In the genomic region with DNA sequence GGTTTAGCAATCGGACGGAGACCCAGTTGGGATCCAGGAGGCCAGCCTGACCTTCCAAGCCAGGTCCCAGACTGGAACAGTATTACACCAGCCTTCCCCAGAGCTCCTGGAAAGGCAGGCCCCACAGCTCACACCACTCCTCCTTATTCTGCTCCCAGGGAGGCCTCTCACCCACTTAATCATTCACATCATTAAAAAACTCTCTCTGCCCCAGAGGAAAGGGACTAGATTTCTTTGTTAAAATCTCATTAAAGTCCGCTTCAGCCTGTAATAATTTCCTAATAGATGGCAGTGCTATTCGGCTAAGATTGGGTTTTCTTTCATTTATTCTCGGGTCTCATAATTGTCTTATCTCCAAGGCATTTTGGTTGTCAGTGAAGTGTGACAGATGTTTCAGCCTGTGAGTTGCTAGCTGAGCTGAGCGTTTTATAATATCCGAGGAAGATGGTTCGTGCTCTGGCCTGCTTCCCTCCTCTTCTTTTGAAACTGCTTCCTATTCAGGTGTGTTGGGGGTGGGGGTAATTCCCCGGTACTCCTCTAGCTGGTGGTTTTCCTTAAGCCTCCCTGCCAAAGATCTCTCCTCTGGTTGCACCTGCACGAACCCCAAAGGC, we compare ENCODE assay signal across 10 mouse cellular contexts. TPM values are rescaled to one million over a fixed set of nuclear protein-coding genes. Genes with fewer than 3 reads are reported as not detected.
DNase-seq lines count a peak whose midpoint lies in the region; ATAC-seq and TF ChIP-seq lines count a peak whose summit lies in the region.
"Had no signal": no experiment of that assay in that cellular context is flagged by ENCODE, and none has a peak within 500 bp of the region (broad histone marks: within the 10 kb centered on the region; RNA-seq: fewer than 3 reads in every experiment).

No protein-coding gene starts in this region.

- TF ChIP-seq POLR2A in lung, adult 2 months (IDR thresholded peaks at IDR 0.05; ENCODE audit: borderline replicate concordance, extremely low read depth, low read depth, low read length) = no peak

- H3K27me3 ChIP-seq in lung, embryonic 15.5 days = peaks cover 35% of the 10 kb centered on the region
- H3K27me3 ChIP-seq in embryonic facial prominence, embryonic 14.5 days (replicated peaks; ENCODE audit: control insufficient read depth, insufficient read depth, low read length) = no peaks in the 10 kb centered on the region
- H3K27me3 ChIP-seq in midbrain, embryonic 14.5 days (ENCODE audit: control insufficient read depth, insufficient read depth, low read length) = no peaks in the 10 kb centered on the region
- H3K27me3 ChIP-seq: heart, embryonic 15.5 days had no signal

- H3K36me3 ChIP-seq in lung, embryonic 15.5 days = no peaks in the 10 kb centered on the region
- no peaks in the 10 kb centered on the region for H3K36me3 ChIP-seq in embryonic facial prominence, embryonic 14.5 days (ENCODE audit: control insufficient read depth, insufficient read depth, low read length)
- no peaks in the 10 kb centered on the region for H3K36me3 ChIP-seq in midbrain, embryonic 14.5 days (ENCODE audit: control insufficient read depth, insufficient read depth, low read length)
- H3K36me3 ChIP-seq: heart, embryonic 15.5 days had no signal

- 28% methylated on average over 10 of the region's 10 CpGs for WGBS in lung, embryonic 15.5 days
- 50% methylated on average over 10 of the region's 10 CpGs for WGBS in lung, adult 2 months
- 39% methylated on average over 10 of the region's 10 CpGs for WGBS in embryonic facial prominence, embryonic 14.5 days
- 25% methylated on average over 10 of the region's 10 CpGs for WGBS in midbrain, embryonic 14.5 days

- TF ChIP-seq CTCF in lung, adult 2 months (IDR thresholded peaks at IDR 0.05; ENCODE audit: insufficient read depth, low read length) = no peak

- H3K4me2 ChIP-seq in lung, embryonic 15.5 days = no peak overlapping the region
- H3K4me2 ChIP-seq in embryonic facial prominence, embryonic 14.5 days (ENCODE audit: low read depth, low read length) = no peak overlapping the region
- no peak overlapping the region for H3K4me2 ChIP-seq in midbrain, embryonic 14.5 days (ENCODE audit: low read length)
- H3K4me2 ChIP-seq: heart, embryonic 15.5 days had no signal

- H3K9ac ChIP-seq in lung, embryonic 15.5 days = no peak overlapping the region
- H3K9ac ChIP-seq in embryonic facial prominence, embryonic 14.5 days (ENCODE audit: low read depth, low read length) = no peak overlapping the region
- H3K9ac ChIP-seq in midbrain, embryonic 14.5 days (replicated peaks; ENCODE audit: low read length) = no peak overlapping the region
- H3K9ac ChIP-seq: heart, embryonic 15.5 days had no signal

- no peaks in the 10 kb centered on the region for H3K9me3 ChIP-seq in lung, embryonic 15.5 days
- H3K9me3 ChIP-seq in embryonic facial prominence, embryonic 14.5 days (ENCODE audit: control insufficient read depth, low read length) = no peaks in the 10 kb centered on the region
- no peaks in the 10 kb centered on the region for H3K9me3 ChIP-seq in midbrain, embryonic 14.5 days (ENCODE audit: control insufficient read depth, low read length)
- H3K9me3 ChIP-seq: heart, embryonic 15.5 days had no signal

- peak; percentile 53; the same call in 1 of the 2 replicates for ATAC-seq in lung, embryonic 15.5 days (ENCODE audit: borderline replicate concordance, extremely low read depth, low FRiP score, low TSS enrichment)
- ATAC-seq in embryonic facial prominence, embryonic 14.5 days (ENCODE audit: low read depth) = no peak; the same call in 1 of the 2 replicates
- ATAC-seq in midbrain, embryonic 14.5 days (ENCODE audit: low FRiP score, low TSS enrichment) = no peak; the same call in 1 of the 2 replicates

- no peak overlapping the region for H3K4me3 ChIP-seq in lung, embryonic 15.5 days
- no peak overlapping the region for H3K4me3 ChIP-seq in lung, adult 2 months (replicated peaks; ENCODE audit: extremely low read depth, low read depth, low read length)
- no peak overlapping the region for H3K4me3 ChIP-seq in embryonic facial prominence, embryonic 14.5 days (ENCODE audit: low read depth, low read length)
- H3K4me3 ChIP-seq in midbrain, embryonic 14.5 days (replicated peaks; ENCODE audit: low read depth, low read length) = no peak overlapping the region
- H3K4me3 ChIP-seq: heart, embryonic 15.5 days had no signal

- no peak for DNase-seq in lung, adult 2 months
- peak; percentile 61 for DNase-seq in embryonic facial prominence, embryonic 14.5 days (ENCODE audit: low spot score)
- DNase-seq in forelimb bud, embryonic 11.5 days (ENCODE audit: low read depth, low spot score) = peak; percentile 20
- peak; percentile 37 for DNase-seq in midbrain, embryonic 14.5 days
- no peak for DNase-seq in right cerebral cortex, postnatal 4 days
- no peak for DNase-seq in cerebellum, postnatal 36 days
- no peak for DNase-seq in layer of hippocampus, postnatal 14 days (ENCODE audit: low spot score in 2 of 2)
- DNase-seq: kidney, postnatal 36 days had no signal

- no peak overlapping the region for H3K27ac ChIP-seq in lung, embryonic 15.5 days
- H3K27ac ChIP-seq in embryonic facial prominence, embryonic 14.5 days (replicated peaks; ENCODE audit: low read depth, low read length) = no peak overlapping the region
- peak overlapping the region; percentile 70 for H3K27ac ChIP-seq in midbrain, embryonic 14.5 days (replicated peaks; ENCODE audit: low read depth, low read length)
- H3K27ac ChIP-seq: heart, embryonic 15.5 days had no signal

- H3K4me1 ChIP-seq in lung, embryonic 15.5 days = peaks cover 22% of the 10 kb centered on the region
- peaks cover 3% of the 10 kb centered on the region; the same call in 1 of the 2 replicates for H3K4me1 ChIP-seq in lung, adult 2 months (ENCODE audit: control insufficient read depth, insufficient read depth, low read length)
- H3K4me1 ChIP-seq in embryonic facial prominence, embryonic 14.5 days (ENCODE audit: control insufficient read depth, insufficient read depth, low read length) = peaks cover 10% of the 10 kb centered on the region; the same call in 1 of the 2 replicates
- peaks cover 12% of the 10 kb centered on the region for H3K4me1 ChIP-seq in midbrain, embryonic 14.5 days (ENCODE audit: control insufficient read depth, insufficient read depth, low read length)
- H3K4me1 ChIP-seq: heart, embryonic 15.5 days had no signal

RNA-seq across cellular contexts. Expression of a gene that starts 46.8 kb away (rescaled TPM):
- 0.88 and 0.93 TPM in 2 replicates for polyA plus RNA-seq in lung, embryonic 15.5 days (2015; fragmentation: Nextera tagmentation; extraction: Ambion mirVana)
- 0.07 and 0.11 TPM in 2 replicates for polyA plus RNA-seq in lung, adult 2 months (2012; rRNA removed)
- polyA plus RNA-seq in embryonic facial prominence, embryonic 14.5 days (2014; fragmentation: Nextera tagmentation; extraction: Ambion mirVana) = 2.2 and 2.4 TPM in 2 replicates
- 10.9 and 12.4 TPM in 2 replicates for polyA plus RNA-seq in midbrain, embryonic 14.5 days (2014; fragmentation: Nextera tagmentation; extraction: Ambion mirVana)
- 10 to 100 TPM; 20.5 to 22.4 TPM for total RNA-seq in layer of hippocampus, postnatal 14 days (2021)

RNA-seq across cellular contexts. Expression of a gene that starts 47.7 kb away (rescaled TPM):
- polyA plus RNA-seq in lung, embryonic 15.5 days (2015; fragmentation: Nextera tagmentation; extraction: Ambion mirVana) = 7.0 and 7.4 TPM in 2 replicates
- 9.9 and 14.1 TPM in 2 replicates for polyA plus RNA-seq in lung, adult 2 months (2012; rRNA removed)
- polyA plus RNA-seq in embryonic facial prominence, embryonic 14.5 days (2014; fragmentation: Nextera tagmentation; extraction: Ambion mirVana) = 8.6 and 9.6 TPM in 2 replicates
- 7.5 and 10.0 TPM in 2 replicates for polyA plus RNA-seq in midbrain, embryonic 14.5 days (2014; fragmentation: Nextera tagmentation; extraction: Ambion mirVana)
- 10 to 100 TPM; 17.4 to 24.1 TPM for total RNA-seq in layer of hippocampus, postnatal 14 days (2021)

Comparison
In these comparisons a context has a peak if more than half of its experiments do, and no peak if none do; other contexts are left out.
1. DNase-seq: peak in embryonic facial prominence, embryonic 14.5 days (single experiment), forelimb bud, embryonic 11.5 days (single experiment) and midbrain, embryonic 14.5 days (single experiment); none in lung, adult 2 months (single experiment), right cerebral cortex, postnatal 4 days (single experiment), cerebellum, postnatal 36 days (0 of 2) and layer of hippocampus, postnatal 14 days (0 of 2).